Mouse (Mus musculus) hindbrain, embryonic 15.5 days (tissue): ENCODE data around the gene Tnr. TPM values are rescaled to one million over a fixed set of nuclear protein-coding genes. Genes with fewer than 3 reads are reported as not detected.
A peak's percentile ranks its signal among the peaks of the same experiment; 100 is the strongest.

Experiments used
- ATAC-seq: fragments of 200-750 bp; cut with Nextera tagmentation; 2 replicates; pipeline ENCODE4 v1.8.0; 2017; ENCODE audit warnings: low read depth, moderate number of reproducible peaks, moderate TSS enrichment; ENCODE audit not compliant: low FRiP score
- H3K27ac ChIP-seq: fragments of 300-500 bp; sonication (generic); replicated peaks from 2 replicates; pipeline ENCODE4 v1.5.1; 2015; ENCODE audit warnings: mild to moderate bottlenecking, inconsistent platforms
- H3K27me3 ChIP-seq: fragments of 300-500 bp; sonication (generic); 2 replicates; pipeline ENCODE4 v1.6.1; 2015; ENCODE audit warnings: control low read depth, inconsistent platforms
- H3K36me3 ChIP-seq: fragments of 300-500 bp; sonication (generic); 2 replicates; pipeline ENCODE4 v1.6.1; 2015; ENCODE audit warnings: control low read depth, inconsistent platforms
- H3K4me1 ChIP-seq: fragments of 300-500 bp; sonication (generic); replicated peaks from 2 replicates; pipeline ENCODE4 v1.6.1; 2015; ENCODE audit warnings: control low read depth, inconsistent platforms
- H3K4me2 ChIP-seq: fragments of 300-500 bp; sonication (generic); 2 replicates; pipeline ENCODE4 v1.6.1; 2015; ENCODE audit warnings: moderate library complexity, mild to moderate bottlenecking, inconsistent platforms
- H3K4me3 ChIP-seq: fragments of 300-500 bp; sonication (generic); 2 replicates; pipeline ENCODE4 v1.5.1; 2015; ENCODE audit warnings: mild to moderate bottlenecking, inconsistent platforms
- H3K9ac ChIP-seq: fragments of 300-500 bp; sonication (generic); 2 replicates; pipeline ENCODE4 v1.6.1; 2015; ENCODE audit warnings: inconsistent platforms
- H3K9me3 ChIP-seq: fragments of 300-500 bp; sonication (generic); 2 replicates; pipeline ENCODE4 v1.6.1; 2016; ENCODE audit warnings: control low read depth, inconsistent platforms
- WGBS: fragments of 180-500 bp; shearing (Covaris S2); methylation state at CpG from one replicate; pipeline ENCODE4 v1.1.7; 2015; 5-methylcytosine and 5-hydroxymethylcytosine counted together
- polyA plus RNA-seq: library from polyadenylated mRNA; unstranded; fragments of >200 nt; fragmentation: Nextera tagmentation; extraction: Ambion mirVana; gene quantifications from 2 replicates; pipeline ENCODE4 v1.2.1, GENCODE M21; 2015

Gene Tnr
- polyA plus RNA-seq, 1 experiment from 2014 or later: 5.0 TPM

DNA sequence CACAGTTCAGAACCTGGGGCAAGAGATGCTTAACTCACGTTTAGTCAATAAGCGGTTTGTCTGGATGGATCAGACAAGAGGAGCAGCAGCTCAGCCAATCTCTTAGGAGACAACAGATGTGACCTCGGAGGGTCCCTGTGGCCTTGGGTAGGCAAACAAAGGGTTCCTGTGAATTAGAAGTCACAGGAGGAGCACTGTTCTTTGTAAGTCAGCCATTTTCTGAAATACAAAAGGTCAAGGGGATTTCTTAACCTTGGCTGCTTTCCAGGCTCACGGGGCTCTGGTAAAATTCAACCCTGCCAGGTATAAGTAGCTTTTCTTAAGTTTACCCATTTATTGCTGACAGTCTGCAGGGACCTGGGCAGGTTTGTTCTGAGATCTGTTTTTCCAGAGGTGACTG lies 126.9 kb downstream of the Tnr start:
- no peak overlapping the region for H3K4me3 ChIP-seq
- H3K9ac ChIP-seq: no peak overlapping the region
- ATAC-seq: no peak
- no peaks in the 10 kb centered on the region for H3K4me1 ChIP-seq
- WGBS: 27% methylated on average over 4 of the region's 4 CpGs
- H3K27me3 ChIP-seq: no peaks in the 10 kb centered on the region
- H3K36me3 ChIP-seq: no peaks in the 10 kb centered on the region
- no peaks in the 10 kb centered on the region for H3K9me3 ChIP-seq
- no peak overlapping the region for H3K27ac ChIP-seq
- H3K4me2 ChIP-seq: no peak overlapping the region

DNA sequence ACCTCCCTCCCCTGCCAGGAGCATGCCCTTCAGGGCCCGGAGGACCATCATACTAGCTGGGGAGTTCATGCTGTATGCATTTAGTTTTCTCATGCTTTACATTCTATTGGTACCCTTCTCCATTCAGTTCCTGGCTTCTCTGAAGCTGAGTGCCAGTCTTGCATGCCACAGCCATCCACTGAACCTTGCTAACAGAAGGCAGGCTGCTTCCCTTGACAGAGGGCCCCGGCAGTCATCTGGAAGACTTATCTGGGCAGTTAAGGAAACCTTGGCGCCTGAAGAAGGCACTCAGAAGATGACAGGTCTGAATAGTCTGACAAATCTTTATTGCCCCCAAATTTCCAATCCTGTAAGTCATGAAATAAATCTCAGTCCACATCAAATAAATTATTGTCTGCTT lies 131.7 kb downstream of the Tnr start:
- no peaks in the 10 kb centered on the region for H3K27me3 ChIP-seq
- 70% methylated on average over 3 of the region's 3 CpGs for WGBS
- no peak for ATAC-seq
- H3K4me2 ChIP-seq: no peak overlapping the region
- H3K9ac ChIP-seq: no peak overlapping the region
- H3K27ac ChIP-seq: no peak overlapping the region
- no peaks in the 10 kb centered on the region for H3K36me3 ChIP-seq
- H3K4me3 ChIP-seq: no peak overlapping the region
- H3K9me3 ChIP-seq: no peaks in the 10 kb centered on the region
- H3K4me1 ChIP-seq: peaks cover 13% of the 10 kb centered on the region

DNA sequence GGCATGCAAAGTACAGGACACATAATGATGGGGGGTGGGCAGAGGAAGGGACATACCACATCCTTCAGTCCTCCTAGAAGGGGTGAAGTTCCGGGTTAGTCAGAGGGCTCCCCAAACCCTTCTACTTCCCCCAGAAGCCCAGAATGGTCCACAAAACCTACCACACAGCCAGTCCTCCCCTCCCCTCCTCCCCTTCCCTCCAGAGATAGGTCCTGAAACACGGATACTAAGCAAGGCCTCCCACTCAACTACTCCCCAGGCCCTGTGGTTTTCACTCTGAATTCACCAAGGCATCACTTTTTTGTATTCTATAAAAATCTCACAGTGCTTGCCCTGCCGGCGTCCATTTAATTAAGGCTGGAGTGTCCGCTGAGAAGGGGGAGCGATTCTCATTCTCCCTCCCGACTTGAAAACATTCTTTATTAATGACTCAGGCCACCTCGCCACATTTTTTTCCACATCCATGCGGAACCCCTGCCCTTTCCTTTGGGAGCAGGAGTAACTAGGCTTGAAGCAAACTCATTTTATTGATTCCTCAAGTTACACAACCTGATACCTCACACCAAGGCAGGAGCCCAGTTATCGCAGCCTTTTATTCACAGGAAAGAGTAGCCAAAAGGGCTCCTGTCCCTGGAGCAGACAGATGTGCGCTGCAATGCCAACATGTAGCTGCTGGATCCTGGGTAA lies 134.4 kb downstream of the Tnr start:
- ATAC-seq: no peak
- Histone ChIP-seq H3K27me3 (no peaks in the 10 kb centered on the region), H3K4me1 (peaks cover 24% of the 10 kb centered on the region), H3K36me3 (no peaks in the 10 kb centered on the region), H3K4me3 (no peak overlapping the region), H3K9me3 (no peaks in the 10 kb centered on the region), H3K27ac (no peak overlapping the region), H3K9ac (no peak overlapping the region), H3K4me2 (no peak overlapping the region)
- WGBS: 29% methylated on average over 11 of the region's 11 CpGs

DNA sequence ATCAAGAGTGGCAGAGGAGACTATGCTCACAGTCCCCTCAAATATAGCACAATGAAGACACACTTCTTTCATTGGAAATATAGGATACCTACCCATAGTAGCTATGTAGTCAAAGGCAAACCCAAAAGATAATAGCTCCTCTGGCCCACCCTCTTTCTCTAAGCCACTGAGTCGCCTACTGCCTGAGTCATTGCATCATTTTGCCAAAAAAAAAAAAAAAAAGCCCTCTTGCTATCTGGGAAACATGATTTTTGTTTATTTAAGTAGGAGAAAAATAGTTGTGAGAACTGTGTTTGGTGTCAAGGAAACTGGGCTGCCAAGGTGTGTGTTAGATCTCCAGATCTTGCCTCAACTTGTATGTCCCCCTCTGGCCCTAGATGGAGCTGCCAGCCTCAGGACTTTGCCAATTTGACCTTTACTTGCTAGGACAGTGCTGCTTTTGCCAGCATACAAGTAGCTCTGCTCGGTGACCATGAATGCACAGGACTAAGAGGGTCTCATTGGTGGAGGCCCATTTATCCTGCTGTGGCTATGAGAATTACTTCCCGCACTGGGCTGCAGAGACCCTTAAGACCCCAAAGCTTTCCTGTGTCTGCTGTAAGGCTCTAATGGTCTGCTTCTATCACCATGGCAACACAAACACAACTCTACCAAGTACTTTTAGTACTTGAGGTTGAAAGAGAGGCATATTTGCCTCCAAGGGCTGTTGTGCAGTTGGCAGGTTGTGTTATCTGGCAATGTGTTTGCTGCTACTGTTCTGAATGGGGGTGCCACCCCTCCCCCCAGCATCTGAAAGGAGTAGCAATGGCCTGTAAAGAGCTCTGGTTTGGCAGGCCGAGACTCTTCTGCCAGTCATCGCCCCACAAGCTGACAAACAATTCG lies 137.3 kb downstream of the Tnr start:
- H3K36me3 ChIP-seq: no peaks in the 10 kb centered on the region
- 39% methylated on average over 6 of the region's 6 CpGs for WGBS
- H3K9me3 ChIP-seq: no peaks in the 10 kb centered on the region
- H3K27me3 ChIP-seq: no peaks in the 10 kb centered on the region
- H3K27ac ChIP-seq: no peak overlapping the region
- peak; percentile 83 for ATAC-seq
- H3K4me2 ChIP-seq: no peak overlapping the region
- H3K4me3 ChIP-seq: no peak overlapping the region
- no peak overlapping the region for H3K9ac ChIP-seq
- H3K4me1 ChIP-seq: peaks cover 24% of the 10 kb centered on the region

DNA sequence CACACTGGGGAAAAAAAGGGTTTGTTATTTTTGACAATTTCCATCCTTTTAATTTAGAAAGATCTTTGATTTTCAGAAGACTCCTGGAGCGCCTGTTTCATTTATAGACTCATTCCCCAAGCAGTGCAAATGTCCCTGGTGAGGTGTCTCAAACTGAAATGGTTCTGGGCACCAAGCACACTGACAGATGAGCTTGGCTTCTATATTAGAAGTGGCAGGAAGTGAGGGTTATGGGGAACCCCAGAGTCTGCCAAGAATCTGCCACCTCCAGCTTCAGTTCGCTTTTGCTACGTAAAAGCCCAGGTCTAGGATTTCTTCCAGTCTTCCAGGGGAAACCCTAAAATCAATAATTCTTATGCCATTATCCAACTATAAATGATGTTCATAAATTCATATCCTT lies 140.9 kb downstream of the Tnr start:
- H3K4me3 ChIP-seq: no peak overlapping the region
- no peaks in the 10 kb centered on the region for H3K36me3 ChIP-seq
- no peaks in the 10 kb centered on the region for H3K27me3 ChIP-seq
- H3K9ac ChIP-seq: no peak overlapping the region
- H3K9me3 ChIP-seq: no peaks in the 10 kb centered on the region
- H3K4me1 ChIP-seq: peaks cover 12% of the 10 kb centered on the region
- 68% methylated on average over 3 of the region's 3 CpGs for WGBS
- no peak for ATAC-seq
- no peak overlapping the region for H3K27ac ChIP-seq
- no peak overlapping the region for H3K4me2 ChIP-seq

DNA sequence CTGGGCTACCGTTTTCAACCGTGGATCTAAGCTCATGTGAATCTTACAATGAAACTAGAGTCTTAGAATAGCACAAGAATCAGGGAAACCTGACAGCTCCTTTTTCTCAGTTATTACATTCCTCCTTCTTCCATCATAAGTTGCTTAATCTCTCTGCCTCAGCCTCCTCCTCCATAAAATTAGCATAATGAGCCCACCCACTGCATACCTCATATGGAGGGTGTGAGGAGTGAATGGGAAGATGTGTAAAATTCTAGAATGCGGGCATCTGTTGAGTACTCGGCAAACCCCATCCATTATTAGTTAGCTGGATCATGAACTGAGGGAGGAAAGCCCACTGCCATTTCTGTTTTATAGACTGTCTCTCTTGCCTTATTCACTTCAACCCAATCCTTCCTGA lies 141.4 kb downstream of the Tnr start:
- Histone ChIP-seq H3K9ac (no peak overlapping the region), H3K4me1 (peaks cover 13% of the 10 kb centered on the region), H3K4me2 (no peak overlapping the region), H3K9me3 (no peaks in the 10 kb centered on the region), H3K36me3 (no peaks in the 10 kb centered on the region), H3K4me3 (no peak overlapping the region), H3K27ac (no peak overlapping the region), H3K27me3 (no peaks in the 10 kb centered on the region)
- WGBS: 74% methylated on average over 4 of the region's 4 CpGs
- no peak for ATAC-seq

DNA sequence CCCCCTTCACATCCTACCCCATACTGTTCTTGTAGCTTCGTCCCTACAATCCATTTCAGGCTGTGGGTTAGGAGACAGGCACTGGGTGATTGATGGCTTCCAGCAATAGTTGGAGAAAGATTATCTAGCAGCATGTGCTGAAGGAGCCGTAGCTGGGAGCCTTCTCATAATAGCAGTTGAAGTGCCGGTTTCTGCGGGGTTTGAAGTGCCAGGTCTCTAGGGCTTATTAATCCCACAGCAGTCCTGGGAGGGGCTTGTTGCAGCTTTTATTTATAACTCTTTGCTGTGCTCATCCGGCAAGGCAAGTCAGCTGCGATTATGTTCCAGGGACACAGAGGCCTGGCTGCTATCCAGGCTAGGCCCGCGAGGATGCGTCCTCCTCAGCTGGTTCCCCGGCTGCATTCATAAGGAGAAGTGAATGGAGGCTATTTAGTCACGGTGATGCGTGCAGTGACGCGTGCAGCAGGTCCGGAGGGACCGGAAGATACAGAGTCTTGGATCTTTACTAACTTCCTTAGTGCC lies 147.1 kb downstream of the Tnr start:
- no peaks in the 10 kb centered on the region for H3K36me3 ChIP-seq
- no peaks in the 10 kb centered on the region for H3K9me3 ChIP-seq
- no peak overlapping the region for H3K4me3 ChIP-seq
- H3K27me3 ChIP-seq: no peaks in the 10 kb centered on the region
- peaks cover 14% of the 10 kb centered on the region for H3K4me1 ChIP-seq
- H3K4me2 ChIP-seq: peak overlapping the region; percentile 39
- 0 out of 2 replicates have a peak overlapping the region, but pooled peaks have one; percentile 4 for H3K27ac ChIP-seq
- H3K9ac ChIP-seq: no peak overlapping the region
- 7% methylated on average over 16 of the region's 16 CpGs for WGBS
- ATAC-seq: peak; percentile 84

DNA sequence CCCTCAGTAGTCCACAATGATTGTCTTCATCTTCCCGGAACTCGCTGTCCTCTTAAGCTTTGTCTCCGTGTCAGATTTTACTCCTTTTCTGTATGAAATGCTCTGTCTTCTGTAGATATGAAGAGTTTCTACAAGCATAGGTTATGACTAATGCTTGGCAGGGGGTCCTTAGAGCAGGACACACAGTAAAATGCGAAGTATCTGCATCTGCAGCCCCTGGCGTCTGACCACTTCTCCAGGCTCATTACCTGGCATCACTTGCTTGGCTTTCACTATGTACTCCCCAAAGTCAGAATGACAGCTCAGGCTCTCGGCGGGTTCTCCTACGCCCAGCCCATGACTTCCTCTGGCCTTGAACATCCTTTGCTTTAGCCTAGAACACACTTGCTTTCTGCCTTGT lies 147.6 kb downstream of the Tnr start:
- Histone ChIP-seq H3K27me3 (no peaks in the 10 kb centered on the region), H3K27ac (0 out of 2 replicates have a peak overlapping the region, but pooled peaks have one; percentile 4), H3K9me3 (no peaks in the 10 kb centered on the region), H3K4me3 (no peak overlapping the region), H3K4me2 (peak overlapping the region; percentile 39), H3K9ac (no peak overlapping the region), H3K4me1 (peaks cover 14% of the 10 kb centered on the region), H3K36me3 (no peaks in the 10 kb centered on the region)
- peak; percentile 27 for ATAC-seq
- 64% methylated on average over 8 of the region's 8 CpGs for WGBS

DNA sequence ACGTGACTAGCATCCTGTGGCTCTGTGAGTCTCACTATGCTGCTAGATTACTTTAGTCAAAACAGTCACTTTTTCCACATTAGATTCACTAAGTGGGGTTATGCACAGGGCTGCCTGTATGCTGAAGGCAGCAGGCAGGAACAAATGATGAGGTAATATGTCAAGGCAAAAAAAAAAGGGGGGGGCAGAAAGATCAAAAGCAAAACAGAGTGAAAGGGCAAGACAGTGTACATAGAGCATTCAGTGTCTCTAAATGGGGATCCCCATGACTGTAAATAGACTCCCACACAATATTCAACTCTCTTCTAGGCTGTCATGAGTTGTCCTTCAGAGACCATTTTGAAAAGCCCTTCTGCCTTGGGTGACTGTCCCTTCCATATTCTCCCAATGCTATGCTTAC lies 150.7 kb downstream of the Tnr start:
- Histone ChIP-seq H3K4me1 (peaks cover 14% of the 10 kb centered on the region), H3K27ac (no peak overlapping the region), H3K9ac (no peak overlapping the region), H3K27me3 (no peaks in the 10 kb centered on the region), H3K4me2 (no peak overlapping the region), H3K4me3 (no peak overlapping the region), H3K9me3 (no peaks in the 10 kb centered on the region), H3K36me3 (no peaks in the 10 kb centered on the region)
- ATAC-seq: no peak
- WGBS: 81% methylated on average over 1 of the region's 1 CpGs

DNA sequence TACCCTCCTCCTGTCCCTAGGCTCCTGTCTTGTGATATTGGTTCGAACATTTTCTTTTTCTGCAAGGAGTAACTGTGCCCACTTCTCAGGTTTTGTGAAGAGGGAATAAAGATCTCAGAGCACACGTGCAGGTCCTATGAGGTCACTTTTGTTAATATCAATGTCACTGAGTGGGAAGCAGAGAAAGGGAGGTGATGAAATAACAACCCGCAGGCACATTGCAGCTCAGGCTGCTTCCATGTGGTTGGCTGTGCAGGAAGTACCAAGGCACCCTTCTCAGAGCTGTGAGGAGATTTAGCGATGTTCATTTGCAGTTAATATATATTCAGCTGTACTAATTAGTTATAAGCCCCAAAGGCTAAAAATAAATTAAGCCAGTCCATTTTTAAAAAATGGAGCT lies 151.9 kb downstream of the Tnr start:
- H3K9me3 ChIP-seq: no peaks in the 10 kb centered on the region
- no peaks in the 10 kb centered on the region for H3K36me3 ChIP-seq
- 67% methylated on average over 4 of the region's 4 CpGs for WGBS
- no peaks in the 10 kb centered on the region for H3K27me3 ChIP-seq
- ATAC-seq: no peak
- H3K4me1 ChIP-seq: peaks cover 8% of the 10 kb centered on the region
- H3K9ac ChIP-seq: no peak overlapping the region
- H3K4me2 ChIP-seq: no peak overlapping the region
- no peak overlapping the region for H3K27ac ChIP-seq
- no peak overlapping the region for H3K4me3 ChIP-seq

DNA sequence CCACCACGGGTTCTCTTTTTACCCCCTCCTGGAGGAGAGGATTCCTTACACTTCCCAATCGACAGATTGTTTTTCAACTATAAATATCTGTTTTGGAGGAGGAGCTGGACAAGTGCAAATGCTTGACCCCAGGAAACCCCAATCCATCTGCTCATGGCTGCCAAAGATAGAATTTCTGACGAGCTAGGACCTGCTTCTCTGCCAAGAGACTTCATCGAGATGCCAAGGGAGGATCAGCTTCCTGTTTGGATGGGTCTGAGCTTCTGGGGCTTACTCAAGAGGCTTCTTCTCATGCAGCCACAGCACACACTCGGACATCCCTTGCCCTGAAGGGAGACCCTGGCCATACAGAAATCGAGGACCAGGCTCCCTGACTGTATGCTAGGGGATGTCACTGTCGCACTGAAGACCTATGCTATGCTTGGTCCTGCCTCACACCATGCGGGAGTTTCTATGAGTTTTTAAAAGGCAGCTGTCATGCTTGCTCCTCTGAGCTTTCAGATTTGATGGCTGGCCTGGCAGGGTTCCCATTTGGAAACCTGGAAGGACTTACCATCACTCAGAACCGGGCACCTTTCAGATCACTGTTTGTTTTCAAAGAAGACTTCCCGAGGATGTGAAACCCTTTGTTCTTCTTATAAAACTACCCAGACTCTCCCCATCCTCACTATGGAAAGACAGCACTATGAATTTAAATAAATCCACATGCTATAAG lies 154.8 kb downstream of the Tnr start:
- Histone ChIP-seq H3K9ac (no peak overlapping the region), H3K4me3 (no peak overlapping the region), H3K4me1 (0 out of 2 replicates have a peak, but pooled peaks cover 3% of the 10 kb centered on the region), H3K36me3 (no peaks in the 10 kb centered on the region), H3K27ac (no peak overlapping the region), H3K4me2 (no peak overlapping the region), H3K9me3 (no peaks in the 10 kb centered on the region), H3K27me3 (no peaks in the 10 kb centered on the region)
- no peak for ATAC-seq
- WGBS: 64% methylated on average over 10 of the region's 10 CpGs

DNA sequence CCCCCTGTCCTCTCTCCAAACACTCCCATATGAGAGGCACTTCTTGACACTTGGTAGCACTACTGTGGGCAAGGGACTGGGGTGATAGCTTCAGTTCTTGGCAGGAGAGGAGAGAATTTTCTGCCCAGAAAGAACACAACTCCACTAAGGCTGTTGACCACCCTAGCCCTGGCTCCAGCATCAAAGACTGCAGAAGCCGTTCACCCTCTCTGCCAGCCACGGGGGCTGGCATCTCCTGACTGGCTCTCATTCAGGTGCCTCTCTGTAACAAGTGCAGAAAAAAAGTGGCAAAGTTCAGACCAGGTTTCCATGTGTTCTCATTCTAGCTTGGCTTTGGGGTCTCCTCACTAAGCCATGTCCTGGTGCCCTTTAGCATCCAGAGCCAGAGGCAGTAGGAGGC lies 157.7 kb downstream of the Tnr start:
- peaks cover 10% of the 10 kb centered on the region for H3K4me1 ChIP-seq
- 67% methylated on average over 2 of the region's 2 CpGs for WGBS
- H3K27me3 ChIP-seq: no peaks in the 10 kb centered on the region
- H3K4me3 ChIP-seq: no peak overlapping the region
- H3K9ac ChIP-seq: no peak overlapping the region
- no peak overlapping the region for H3K27ac ChIP-seq
- no peak overlapping the region for H3K4me2 ChIP-seq
- no peaks in the 10 kb centered on the region for H3K36me3 ChIP-seq
- no peaks in the 10 kb centered on the region for H3K9me3 ChIP-seq
- ATAC-seq: no peak
